8 mouse cellular contexts compared by ENCODE assay signal in the genomic region with DNA sequence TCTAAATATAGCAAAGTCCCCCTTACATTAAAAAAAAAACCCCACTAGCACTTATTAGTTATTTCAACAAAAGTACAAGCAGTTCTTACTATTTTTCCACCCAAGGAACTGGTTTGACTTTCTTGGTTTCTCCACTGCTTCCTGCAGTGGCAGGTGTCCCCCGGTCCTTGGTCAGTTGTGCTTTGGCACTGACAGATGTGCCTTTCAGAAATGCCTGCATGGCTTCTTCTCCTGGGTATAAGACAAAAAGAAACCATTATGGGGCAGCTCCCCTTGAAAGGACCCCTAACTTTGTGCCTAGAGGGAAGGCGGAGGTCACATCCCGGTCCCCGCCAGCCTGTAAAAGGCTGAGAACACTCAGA. TPM values are rescaled to one million over a fixed set of nuclear protein-coding genes. Genes with fewer than 3 reads are reported as not detected.
DNase-seq lines count a peak whose midpoint lies in the region; ATAC-seq lines count a peak whose summit lies in the region.

No protein-coding gene starts in this region.

- ATAC-seq in lung, embryonic 16.5 days (ENCODE audit: low read depth) = no peak; the same call in 1 of the 2 replicates
- ATAC-seq in limb, embryonic 11.5 days (ENCODE audit: insufficient number of reproducible peaks, low FRiP score, low TSS enrichment, low read depth) = no peak; the same call in 1 of the 2 replicates
- ATAC-seq in neural tube, embryonic 15.5 days (ENCODE audit: low FRiP score) = peak; percentile 22; the same call in 1 of the 2 replicates

- no peaks in the 10 kb centered on the region for H3K27me3 ChIP-seq in lung, embryonic 16.5 days (ENCODE audit: control insufficient read depth, insufficient read depth, low read depth, low read length)
- no peaks in the 10 kb centered on the region for H3K27me3 ChIP-seq in erythroblast, embryonic 14.5 days (ENCODE audit: control insufficient read depth)
- H3K27me3 ChIP-seq in limb, embryonic 11.5 days (ENCODE audit: control insufficient read depth, insufficient read depth, low read length) = no peaks in the 10 kb centered on the region
- no peaks in the 10 kb centered on the region for H3K27me3 ChIP-seq in neural tube, embryonic 15.5 days (replicated peaks)

- no peak for DNase-seq in lung, postnatal 36 days
- DNase-seq in limb, embryonic 11.5 days (ENCODE audit: low spot score) = no peak
- DNase-seq in embryo, embryonic 10.5 days (ENCODE audit: low spot score) = no peak
- DNase-seq in adipocyte (ENCODE audit: low spot score) = no peak
- DNase-seq in spleen, adult 18-20 months = no peak

- peak overlapping the region; percentile 90 for H3K4me2 ChIP-seq in lung, embryonic 16.5 days (ENCODE audit: low read depth, low read length)
- peak overlapping the region; percentile 58 for H3K4me2 ChIP-seq in limb, embryonic 11.5 days (ENCODE audit: low read depth, severe bottlenecking)
- peak overlapping the region; percentile 96 for H3K4me2 ChIP-seq in neural tube, embryonic 15.5 days

- H3K4me1 ChIP-seq in lung, embryonic 16.5 days (replicated peaks; ENCODE audit: control insufficient read depth, insufficient read depth, low read length) = peaks cover 9% of the 10 kb centered on the region
- peaks cover 29% of the 10 kb centered on the region for H3K4me1 ChIP-seq in erythroblast, embryonic 14.5 days (ENCODE audit: control insufficient read depth)
- H3K4me1 ChIP-seq in limb, embryonic 11.5 days (ENCODE audit: control insufficient read depth, insufficient read depth, low read length) = 0 out of 2 replicates have a peak, but pooled peaks cover 3% of the 10 kb centered on the region
- peaks cover 24% of the 10 kb centered on the region for H3K4me1 ChIP-seq in neural tube, embryonic 15.5 days

- H3K9ac ChIP-seq in lung, embryonic 16.5 days (ENCODE audit: low read length) = peak overlapping the region; percentile 92
- peak overlapping the region; percentile 88 for H3K9ac ChIP-seq in limb, embryonic 11.5 days (ENCODE audit: low read length)
- peak overlapping the region; percentile 77 for H3K9ac ChIP-seq in neural tube, embryonic 15.5 days (replicated peaks)

- no peaks in the 10 kb centered on the region for H3K9me3 ChIP-seq in lung, embryonic 16.5 days (ENCODE audit: control insufficient read depth, low read length)
- H3K9me3 ChIP-seq in erythroblast, embryonic 14.5 days (ENCODE audit: control insufficient read depth, low read length) = no peaks in the 10 kb centered on the region
- H3K9me3 ChIP-seq in limb, embryonic 11.5 days (ENCODE audit: control insufficient read depth, low read length) = no peaks in the 10 kb centered on the region
- H3K9me3 ChIP-seq in neural tube, embryonic 15.5 days (replicated peaks) = no peaks in the 10 kb centered on the region

- peak overlapping the region; percentile 73 for H3K4me3 ChIP-seq in lung, embryonic 16.5 days (ENCODE audit: low read length)
- peak overlapping the region; percentile 70 for H3K4me3 ChIP-seq in erythroblast, embryonic 14.5 days (replicated peaks)
- H3K4me3 ChIP-seq in limb, embryonic 11.5 days (ENCODE audit: low read depth, low read length) = peak overlapping the region; percentile 66
- H3K4me3 ChIP-seq in neural tube, embryonic 15.5 days (replicated peaks) = peak overlapping the region; percentile 64

- H3K36me3 ChIP-seq in lung, embryonic 16.5 days (ENCODE audit: control insufficient read depth, insufficient read depth, low read length) = peaks cover 6% of the 10 kb centered on the region
- peaks cover 40% of the 10 kb centered on the region for H3K36me3 ChIP-seq in erythroblast, embryonic 14.5 days (ENCODE audit: control insufficient read depth)
- peaks cover 5% of the 10 kb centered on the region for H3K36me3 ChIP-seq in limb, embryonic 11.5 days (ENCODE audit: control insufficient read depth, insufficient read depth, low read length)
- peaks cover 11% of the 10 kb centered on the region for H3K36me3 ChIP-seq in neural tube, embryonic 15.5 days

- 1% methylated on average over 4 of the region's 4 CpGs for WGBS in lung, embryonic 16.5 days
- 0% methylated on average over 4 of the region's 4 CpGs for WGBS in limb, embryonic 11.5 days
- WGBS in neural tube, embryonic 15.5 days = 0% methylated on average over 4 of the region's 4 CpGs

- H3K27ac ChIP-seq in lung, embryonic 16.5 days (ENCODE audit: low read length) = peak overlapping the region; percentile 98
- H3K27ac ChIP-seq in limb, embryonic 11.5 days (replicated peaks; ENCODE audit: low read depth, low read length) = peak overlapping the region; percentile 88
- peak overlapping the region; percentile 98 for H3K27ac ChIP-seq in neural tube, embryonic 15.5 days (replicated peaks)

RNA-seq across cellular contexts. Expression of a gene that starts 0.2 kb away (rescaled TPM):
- polyA plus RNA-seq in lung, embryonic 16.5 days (2015; fragmentation: Nextera tagmentation; extraction: Ambion mirVana) = 108 and 123 TPM in 2 replicates
- 4.7 and 7.9 TPM in 2 replicates for polyA plus RNA-seq in erythroblast, embryonic 14.5 days (2012)
- polyA plus RNA-seq in limb, embryonic 11.5 days (2014; fragmentation: Nextera tagmentation; extraction: Ambion mirVana) = 203 and 210 TPM in 2 replicates
- 35.3 and 56.6 TPM in 2 replicates for polyA plus RNA-seq in neural tube, embryonic 15.5 days (2015; fragmentation: Nextera tagmentation; extraction: Ambion mirVana)

RNA-seq across cellular contexts. Expression of a gene that starts 19.0 kb away (rescaled TPM):
- 0.73 TPM in 1 of 2 replicates, not detected in the other for polyA plus RNA-seq in lung, embryonic 16.5 days (2015; fragmentation: Nextera tagmentation; extraction: Ambion mirVana)
- not detected in 2 replicates for polyA plus RNA-seq in erythroblast, embryonic 14.5 days (2012)
- not detected in 2 replicates for polyA plus RNA-seq in limb, embryonic 11.5 days (2014; fragmentation: Nextera tagmentation; extraction: Ambion mirVana)
- 0.24 and 0.42 TPM in 2 replicates for polyA plus RNA-seq in neural tube, embryonic 15.5 days (2015; fragmentation: Nextera tagmentation; extraction: Ambion mirVana)

RNA-seq across cellular contexts. Expression of a gene that starts 20.0 kb away (rescaled TPM):
- 203 and 205 TPM in 2 replicates for polyA plus RNA-seq in lung, embryonic 16.5 days (2015; fragmentation: Nextera tagmentation; extraction: Ambion mirVana)
- polyA plus RNA-seq in erythroblast, embryonic 14.5 days (2012) = 0.41 and 0.50 TPM in 2 replicates
- polyA plus RNA-seq in limb, embryonic 11.5 days (2014; fragmentation: Nextera tagmentation; extraction: Ambion mirVana) = 228 and 233 TPM in 2 replicates
- polyA plus RNA-seq in neural tube, embryonic 15.5 days (2015; fragmentation: Nextera tagmentation; extraction: Ambion mirVana) = 347 and 374 TPM in 2 replicates

Comparison
In these comparisons a context has a peak if more than half of its experiments do, and no peak if none do; other contexts are left out.
1. RNA of a gene that starts 20.0 kb away (polyA plus RNA-seq): 347 to 374 TPM in neural tube, embryonic 15.5 days, 228 to 233 TPM in limb, embryonic 11.5 days and 203 to 205 TPM in lung, embryonic 16.5 days; 0.41 to 0.50 TPM in erythroblast, embryonic 14.5 days; every median in the first group is over 100 times any median in the second.
2. Peak in every context shown above with its lines, with median percentiles within 50 percentile points of each other: H3K27ac ChIP-seq, H3K4me2 ChIP-seq, H3K4me3 ChIP-seq and H3K9ac ChIP-seq.